Mouse (Mus musculus): Measurements from ENCODE around the gene Cldn10. TPM values are rescaled to one million over a fixed set of nuclear protein-coding genes. Genes with fewer than 3 reads are reported as not detected.

Cldn10 gene
- polyA plus RNA-seq, 1 experiment from 2014 or later = 12.2 TPM

DNA sequence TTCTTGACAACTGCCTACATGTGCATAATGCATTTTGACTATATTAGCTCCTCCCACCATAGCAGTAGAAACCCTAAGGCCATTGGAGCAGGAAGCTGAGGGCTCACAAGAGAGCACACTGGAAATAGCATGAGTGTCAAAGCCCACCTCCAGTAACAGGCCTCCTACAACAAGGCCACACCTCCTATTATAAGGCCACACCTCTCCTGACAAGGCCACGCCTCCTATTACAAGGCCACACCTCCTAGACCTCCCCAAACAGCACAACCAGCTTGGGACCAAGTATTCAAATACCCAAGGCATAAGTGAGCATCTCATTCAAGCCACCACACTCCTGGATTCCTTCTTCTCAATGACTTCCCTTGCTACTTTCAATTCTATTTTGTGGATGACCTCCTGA is 6.5 kb downstream of the Cldn10 start:
- H3K4me3 ChIP-seq (ENCODE audit: low read length) = no peak overlapping the region
- no peaks in the 10 kb centered on the region for H3K36me3 ChIP-seq (ENCODE audit: control insufficient read depth, insufficient read depth, low read length)
- no peaks in the 10 kb centered on the region for H3K27me3 ChIP-seq (ENCODE audit: control insufficient read depth, insufficient read depth, low read length)
- no peak overlapping the region for H3K9ac ChIP-seq (ENCODE audit: low read depth, low read length)
- H3K4me1 ChIP-seq (ENCODE audit: control insufficient read depth, insufficient read depth, low read length) = no peaks in the 10 kb centered on the region
- no peak overlapping the region for H3K4me2 ChIP-seq (replicated peaks; ENCODE audit: low read depth, low read length)
- 0 out of 2 replicates have a peak, but pooled peaks have one; percentile 50 for ATAC-seq (ENCODE audit: low FRiP score, low TSS enrichment)
- H3K9me3 ChIP-seq (ENCODE audit: control insufficient read depth, low read length) = no peaks in the 10 kb centered on the region
- 64% methylated on average over 1 of the region's 1 CpGs for WGBS
- no peak overlapping the region for H3K27ac ChIP-seq (ENCODE audit: low read depth, low read length)

DNA sequence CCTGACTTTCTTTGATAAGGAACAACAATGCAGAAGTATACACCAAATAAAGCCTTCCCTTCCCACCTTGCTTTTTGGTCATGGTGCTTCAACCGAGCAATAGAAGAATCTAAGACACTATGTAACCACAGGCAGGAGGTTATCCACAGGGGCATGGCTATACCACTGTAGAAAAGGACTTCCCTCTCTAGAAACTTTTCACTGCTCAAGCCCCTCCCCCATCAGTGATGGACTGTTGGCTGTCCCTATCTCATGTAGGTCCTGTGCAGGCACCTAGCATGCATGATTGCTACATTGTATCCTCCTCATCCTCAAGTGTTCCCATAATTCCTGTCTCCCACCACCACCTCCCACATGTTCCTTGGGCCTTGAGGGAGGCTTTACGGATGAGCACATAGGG is 7.2 kb downstream of the Cldn10 start:
- H3K9ac ChIP-seq (ENCODE audit: low read depth, low read length) = no peak overlapping the region
- WGBS = 92% methylated on average over 2 of the region's 2 CpGs
- H3K27me3 ChIP-seq (ENCODE audit: control insufficient read depth, insufficient read depth, low read length) = no peaks in the 10 kb centered on the region
- H3K27ac ChIP-seq (ENCODE audit: low read depth, low read length) = no peak overlapping the region
- no peaks in the 10 kb centered on the region for H3K36me3 ChIP-seq (ENCODE audit: control insufficient read depth, insufficient read depth, low read length)
- no peak overlapping the region for H3K4me2 ChIP-seq (replicated peaks; ENCODE audit: low read depth, low read length)
- no peaks in the 10 kb centered on the region for H3K9me3 ChIP-seq (ENCODE audit: control insufficient read depth, low read length)
- no peaks in the 10 kb centered on the region for H3K4me1 ChIP-seq (ENCODE audit: control insufficient read depth, insufficient read depth, low read length)
- no peak overlapping the region for H3K4me3 ChIP-seq (ENCODE audit: low read length)
- ATAC-seq (ENCODE audit: low FRiP score, low TSS enrichment) = no peak

DNA sequence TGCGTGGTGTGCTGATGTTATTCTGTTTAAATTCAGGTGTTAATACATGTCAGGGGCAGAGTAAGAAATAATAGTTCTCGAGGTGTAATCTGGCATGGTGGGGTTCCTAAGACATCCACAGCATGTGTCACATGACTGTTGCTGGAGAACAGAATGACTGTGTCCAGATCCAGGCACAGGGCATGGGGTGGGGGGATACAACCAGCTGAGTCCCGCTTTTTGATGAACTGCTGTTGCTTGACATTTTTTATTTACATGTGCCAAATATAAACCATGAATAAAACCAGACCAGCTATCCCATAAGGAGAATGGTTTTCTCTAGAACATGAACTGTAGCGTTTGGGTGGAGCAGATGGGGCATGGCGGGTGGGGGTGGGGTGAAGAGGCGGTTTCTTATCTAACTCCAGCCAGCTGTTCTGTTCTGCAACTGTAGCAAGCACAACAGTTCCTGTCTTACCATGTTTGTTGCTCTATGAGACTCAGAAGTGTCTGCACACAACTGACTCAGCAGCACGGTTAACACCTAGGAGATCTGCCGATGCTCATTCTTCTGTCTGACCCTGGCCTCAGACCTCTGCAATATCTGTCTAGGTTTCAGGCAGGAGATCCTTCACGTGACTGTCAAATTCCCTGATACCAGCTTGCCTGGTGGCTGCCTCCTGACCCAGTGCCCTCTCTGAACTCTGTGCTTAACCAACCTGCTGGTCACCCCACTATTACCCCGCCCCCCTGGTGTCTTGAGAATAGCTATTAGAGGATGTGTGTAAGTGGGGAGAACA is 8.4 kb downstream of the Cldn10 start:
- ATAC-seq (ENCODE audit: low FRiP score, low TSS enrichment) = no peak
- Histone ChIP-seq H3K4me1 (ENCODE audit: control insufficient read depth, insufficient read depth, low read length) (no peaks in the 10 kb centered on the region), H3K27me3 (ENCODE audit: control insufficient read depth, insufficient read depth, low read length) (no peaks in the 10 kb centered on the region), H3K36me3 (ENCODE audit: control insufficient read depth, insufficient read depth, low read length) (no peaks in the 10 kb centered on the region), H3K9ac (ENCODE audit: low read depth, low read length) (no peak overlapping the region), H3K4me3 (ENCODE audit: low read length) (no peak overlapping the region), H3K27ac (ENCODE audit: low read depth, low read length) (no peak overlapping the region), H3K4me2 (replicated peaks; ENCODE audit: low read depth, low read length) (no peak overlapping the region), H3K9me3 (ENCODE audit: control insufficient read depth, low read length) (no peaks in the 10 kb centered on the region)
- 65% methylated on average over 10 of the region's 10 CpGs for WGBS

DNA sequence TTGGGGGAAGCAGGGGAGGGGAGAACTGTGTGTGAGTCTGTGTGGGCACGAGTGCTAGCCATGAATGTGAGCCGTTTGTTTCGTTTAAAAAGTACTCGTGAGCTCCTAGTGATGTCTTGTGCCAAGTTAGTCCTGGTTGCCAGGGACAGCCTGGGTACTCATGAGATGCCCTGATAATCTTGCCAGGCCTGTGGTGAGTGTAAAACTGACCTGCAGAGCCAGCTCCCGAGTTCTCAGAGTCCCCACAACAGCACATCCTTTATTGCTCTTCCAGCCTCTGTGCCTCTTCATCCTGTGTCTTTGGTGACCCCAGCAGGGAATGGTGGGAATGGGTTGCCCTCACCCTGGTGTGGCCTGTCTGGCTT is 9.0 kb downstream of the Cldn10 start:
- Histone ChIP-seq H3K27ac (ENCODE audit: low read depth, low read length) (no peak overlapping the region), H3K4me3 (ENCODE audit: low read length) (no peak overlapping the region), H3K4me2 (replicated peaks; ENCODE audit: low read depth, low read length) (no peak overlapping the region), H3K9me3 (ENCODE audit: control insufficient read depth, low read length) (no peaks in the 10 kb centered on the region), H3K4me1 (ENCODE audit: control insufficient read depth, insufficient read depth, low read length) (no peaks in the 10 kb centered on the region), H3K9ac (ENCODE audit: low read depth, low read length) (no peak overlapping the region), H3K27me3 (ENCODE audit: control insufficient read depth, insufficient read depth, low read length) (no peaks in the 10 kb centered on the region), H3K36me3 (ENCODE audit: control insufficient read depth, insufficient read depth, low read length) (no peaks in the 10 kb centered on the region)
- no peak for ATAC-seq (ENCODE audit: low FRiP score, low TSS enrichment)
- 53% methylated on average over 5 of the region's 5 CpGs for WGBS

DNA sequence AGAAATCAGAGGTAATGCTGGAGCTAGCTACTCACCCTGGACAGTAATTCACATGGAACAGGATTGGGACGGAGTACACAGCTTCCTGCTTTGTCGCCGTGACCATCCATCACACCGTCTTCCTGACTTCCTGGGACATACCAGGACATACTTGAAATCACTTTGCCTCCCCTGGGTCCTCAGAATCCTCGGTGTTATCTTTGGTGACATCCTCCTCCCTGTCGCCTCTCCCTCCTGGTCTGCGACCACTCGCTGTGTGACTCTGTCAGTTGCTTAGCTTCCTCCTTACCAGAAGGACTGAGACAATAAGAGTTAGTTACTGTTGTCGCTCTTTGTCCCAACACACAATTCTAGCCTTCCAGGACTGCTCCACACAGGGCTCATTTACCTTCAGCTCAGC is 9.6 kb downstream of the Cldn10 start:
- no peak overlapping the region for H3K27ac ChIP-seq (ENCODE audit: low read depth, low read length)
- H3K9me3 ChIP-seq (ENCODE audit: control insufficient read depth, low read length) = no peaks in the 10 kb centered on the region
- WGBS = 74% methylated on average over 9 of the region's 9 CpGs
- H3K36me3 ChIP-seq (ENCODE audit: control insufficient read depth, insufficient read depth, low read length) = no peaks in the 10 kb centered on the region
- H3K27me3 ChIP-seq (ENCODE audit: control insufficient read depth, insufficient read depth, low read length) = no peaks in the 10 kb centered on the region
- H3K4me3 ChIP-seq (ENCODE audit: low read length) = no peak overlapping the region
- no peak overlapping the region for H3K4me2 ChIP-seq (replicated peaks; ENCODE audit: low read depth, low read length)
- H3K4me1 ChIP-seq (ENCODE audit: control insufficient read depth, insufficient read depth, low read length) = no peaks in the 10 kb centered on the region
- no peak for ATAC-seq (ENCODE audit: low FRiP score, low TSS enrichment)
- no peak overlapping the region for H3K9ac ChIP-seq (ENCODE audit: low read depth, low read length)

DNA sequence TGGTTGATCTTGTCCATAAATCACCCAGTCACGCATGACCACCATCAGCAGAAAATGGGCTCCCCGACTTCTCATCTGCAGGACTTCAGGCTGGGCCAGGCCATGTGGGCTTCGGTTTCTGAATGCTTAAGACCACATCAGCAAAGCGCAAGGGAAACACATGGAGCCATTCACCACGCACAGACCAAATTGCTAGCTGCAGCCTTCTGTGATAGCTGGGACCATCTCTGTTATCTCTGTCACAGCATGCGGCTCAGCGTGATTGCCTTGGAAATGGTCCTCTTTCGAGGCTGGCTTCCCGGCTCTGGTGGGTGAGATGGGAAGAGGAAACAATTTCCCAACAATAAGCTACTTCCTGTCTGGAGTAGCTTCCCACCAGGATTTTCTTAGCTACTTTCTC is 12.2 kb downstream of the Cldn10 start:
- Histone ChIP-seq H3K27ac (ENCODE audit: low read depth, low read length) (no peak overlapping the region), H3K36me3 (ENCODE audit: control insufficient read depth, insufficient read depth, low read length) (no peaks in the 10 kb centered on the region), H3K4me2 (replicated peaks; ENCODE audit: low read depth, low read length) (no peak overlapping the region), H3K4me1 (ENCODE audit: control insufficient read depth, insufficient read depth, low read length) (no peaks in the 10 kb centered on the region), H3K9ac (ENCODE audit: low read depth, low read length) (no peak overlapping the region), H3K27me3 (ENCODE audit: control insufficient read depth, insufficient read depth, low read length) (no peaks in the 10 kb centered on the region), H3K9me3 (ENCODE audit: control insufficient read depth, low read length) (no peaks in the 10 kb centered on the region), H3K4me3 (ENCODE audit: low read length) (no peak overlapping the region)
- 32% methylated on average over 9 of the region's 9 CpGs for WGBS
- ATAC-seq (ENCODE audit: low FRiP score, low TSS enrichment) = 0 out of 2 replicates have a peak, but pooled peaks have one; percentile 33

DNA sequence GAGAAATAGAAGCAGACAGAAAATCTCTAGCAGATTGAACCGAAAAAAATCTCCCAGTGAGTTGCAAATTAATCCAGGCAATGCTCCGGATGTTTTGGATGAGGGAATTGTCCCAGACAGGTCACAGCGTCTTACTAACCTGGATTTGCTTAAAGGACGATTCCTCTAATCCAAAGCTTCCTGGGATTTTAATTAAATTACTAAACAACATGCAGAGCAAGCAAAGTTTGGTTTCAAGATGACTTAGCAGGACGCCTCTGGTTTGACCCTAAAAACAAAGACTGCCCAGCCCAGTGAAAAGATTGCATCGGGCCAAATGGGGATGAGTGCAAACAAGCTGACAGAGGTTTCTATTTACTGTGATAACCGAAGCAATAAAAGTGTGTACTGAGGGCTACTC is 16.2 kb downstream of the Cldn10 start:
- Histone ChIP-seq H3K27me3 (ENCODE audit: control insufficient read depth, insufficient read depth, low read length) (no peaks in the 10 kb centered on the region), H3K4me1 (ENCODE audit: control insufficient read depth, insufficient read depth, low read length) (no peaks in the 10 kb centered on the region), H3K4me3 (ENCODE audit: low read length) (no peak overlapping the region), H3K9me3 (ENCODE audit: control insufficient read depth, low read length) (no peaks in the 10 kb centered on the region), H3K4me2 (replicated peaks; ENCODE audit: low read depth, low read length) (no peak overlapping the region), H3K36me3 (ENCODE audit: control insufficient read depth, insufficient read depth, low read length) (no peaks in the 10 kb centered on the region), H3K9ac (ENCODE audit: low read depth, low read length) (no peak overlapping the region), H3K27ac (ENCODE audit: low read depth, low read length) (no peak overlapping the region)
- no peak for ATAC-seq (ENCODE audit: low FRiP score, low TSS enrichment)
- 50% methylated on average over 7 of the region's 7 CpGs for WGBS

DNA sequence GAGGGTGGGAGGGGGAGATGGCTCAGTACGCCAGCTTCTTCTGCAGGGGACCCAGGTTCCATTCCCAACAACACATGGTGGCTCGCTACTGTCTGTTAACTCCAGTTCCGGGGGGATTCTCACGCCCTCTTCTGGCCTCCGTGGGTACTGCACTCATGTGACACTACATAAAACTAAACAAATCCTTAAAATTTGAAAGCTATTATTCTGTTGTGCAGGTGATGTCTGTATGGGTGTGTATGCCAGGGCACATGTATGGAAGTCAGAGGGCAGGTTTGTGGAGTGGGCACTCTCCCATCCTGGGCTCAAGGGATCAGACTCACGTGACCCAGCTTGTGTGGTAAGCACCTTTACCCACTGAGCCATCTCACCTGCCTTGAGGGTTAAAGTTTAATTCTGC is 16.6 kb downstream of the Cldn10 start:
- Histone ChIP-seq H3K27me3 (ENCODE audit: control insufficient read depth, insufficient read depth, low read length) (no peaks in the 10 kb centered on the region), H3K9ac (ENCODE audit: low read depth, low read length) (no peak overlapping the region), H3K4me2 (replicated peaks; ENCODE audit: low read depth, low read length) (no peak overlapping the region), H3K36me3 (ENCODE audit: control insufficient read depth, insufficient read depth, low read length) (no peaks in the 10 kb centered on the region), H3K4me1 (ENCODE audit: control insufficient read depth, insufficient read depth, low read length) (no peaks in the 10 kb centered on the region), H3K4me3 (ENCODE audit: low read length) (no peak overlapping the region), H3K27ac (ENCODE audit: low read depth, low read length) (no peak overlapping the region), H3K9me3 (ENCODE audit: control insufficient read depth, low read length) (no peaks in the 10 kb centered on the region)
- ATAC-seq (ENCODE audit: low FRiP score, low TSS enrichment) = peak; percentile 66; the same call in 1 of the 2 replicates
- WGBS = 48% methylated on average over 6 of the region's 6 CpGs

DNA sequence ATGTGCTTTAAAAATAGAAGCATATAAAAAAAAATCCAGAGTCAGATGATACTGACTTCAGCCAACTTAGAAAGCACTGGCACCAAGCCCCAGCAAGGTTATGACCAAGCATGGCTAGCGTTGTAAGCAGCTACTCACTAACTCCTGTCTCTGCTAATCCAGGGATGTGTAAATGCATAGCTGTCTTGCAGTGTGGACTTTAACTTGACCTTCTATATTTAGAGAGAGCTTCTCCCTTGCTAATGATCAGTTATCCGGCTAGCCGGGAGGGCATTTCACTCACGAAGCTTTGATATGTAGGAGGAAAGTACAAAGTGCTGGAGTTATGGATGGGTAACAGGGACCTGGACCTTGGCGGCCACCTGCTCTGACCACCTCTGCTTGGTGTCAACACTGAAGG is 19.9 kb downstream of the Cldn10 start:
- no peak for ATAC-seq (ENCODE audit: low FRiP score, low TSS enrichment)
- Histone ChIP-seq H3K27me3 (ENCODE audit: control insufficient read depth, insufficient read depth, low read length) (no peaks in the 10 kb centered on the region), H3K4me1 (ENCODE audit: control insufficient read depth, insufficient read depth, low read length) (no peaks in the 10 kb centered on the region), H3K4me2 (replicated peaks; ENCODE audit: low read depth, low read length) (no peak overlapping the region), H3K9ac (ENCODE audit: low read depth, low read length) (no peak overlapping the region), H3K27ac (ENCODE audit: low read depth, low read length) (no peak overlapping the region), H3K4me3 (ENCODE audit: low read length) (no peak overlapping the region), H3K36me3 (ENCODE audit: control insufficient read depth, insufficient read depth, low read length) (no peaks in the 10 kb centered on the region), H3K9me3 (ENCODE audit: control insufficient read depth, low read length) (no peaks in the 10 kb centered on the region)
- 75% methylated on average over 5 of the region's 5 CpGs for WGBS

All from kidney, embryonic 14.5 days (tissue).